In genomic region chr1:170324312-170324711, GRCm38 (mm10) we compare ENCODE assay signal across 20 mouse cellular contexts. TPM values are rescaled to one million over a fixed set of nuclear protein-coding genes. Genes with fewer than 3 reads are reported as not detected.
DNase-seq lines count a peak whose midpoint lies in the region; ATAC-seq and TF ChIP-seq lines count a peak whose summit lies in the region.
"Had no signal": no experiment of that assay in that cellular context is flagged by ENCODE, and none has a peak within 500 bp of the region (broad histone marks: within the 10 kb centered on the region; RNA-seq: fewer than 3 reads in every experiment).

No protein-coding gene starts in this region.

- H3K27ac ChIP-seq in liver, postnatal 0 days (ENCODE audit: low read depth), result peak overlapping the region; percentile 81
- no peak overlapping the region for H3K27ac ChIP-seq in liver, embryonic 11.5 days (ENCODE audit: low read depth, low read length)
- H3K27ac ChIP-seq in intestine, postnatal 0 days (ENCODE audit: low read depth, low read length), result no peak overlapping the region
- H3K27ac ChIP-seq: embryonic facial prominence, embryonic 13.5 days; forebrain, embryonic 12.5 days; hindbrain, embryonic 10.5 days had no signal

- no peak for TF ChIP-seq CTCF in liver, postnatal 0 days (IDR thresholded peaks at IDR 0.05; ENCODE audit: low read depth)
- no peak for TF ChIP-seq CTCF in intestine, postnatal 0 days (IDR thresholded peaks at IDR 0.05; ENCODE audit: low read depth)

- no peaks in the 10 kb centered on the region for H3K27me3 ChIP-seq in liver, postnatal 0 days (ENCODE audit: insufficient read depth, low read length)
- H3K27me3 ChIP-seq in liver, embryonic 11.5 days (replicated peaks; ENCODE audit: control insufficient read depth, insufficient read depth, low read length), result no peaks in the 10 kb centered on the region
- H3K27me3 ChIP-seq in intestine, postnatal 0 days (replicated peaks; ENCODE audit: control insufficient read depth, insufficient read depth, low read length), result no peaks in the 10 kb centered on the region
- H3K27me3 ChIP-seq: embryonic facial prominence, embryonic 13.5 days; forebrain, embryonic 12.5 days; heart, embryonic 12.5 days had no signal

- no peak for TF ChIP-seq EP300 in liver, postnatal 0 days (IDR thresholded peaks at IDR 0.05; ENCODE audit: low read depth)

- WGBS in liver, postnatal 0 days (ENCODE audit: insufficient replicate concordance), result 82% methylated on average over 1 of the region's 1 CpGs
- 81% methylated on average over 1 of the region's 1 CpGs for WGBS in liver, embryonic 11.5 days
- 71% methylated on average over 1 of the region's 1 CpGs for WGBS in intestine, postnatal 0 days

- ATAC-seq in liver, postnatal 0 days, result no peak
- no peak for ATAC-seq in liver, embryonic 11.5 days (replicated peaks; ENCODE audit: low FRiP score)
- ATAC-seq in intestine, postnatal 0 days, result 0 out of 2 replicates have a peak, but pooled peaks have one; percentile 16
- ATAC-seq: activated CD4-positive, CD25-positive, alpha-beta regulatory T cell, adult 4 months; forebrain, embryonic 16.5 days had no signal

- DNase-seq in liver, postnatal 0 days, result no peak
- no peak for DNase-seq in liver, embryonic 11.5 days (ENCODE audit: low spot score)
- peak; percentile 24 for DNase-seq in lung, postnatal 36 days
- no peak for DNase-seq in lung, postnatal 14 days
- DNase-seq in kidney, postnatal 36 days, result no peak
- DNase-seq in cerebellum, postnatal 10 days, result no peak
- DNase-seq: adrenal gland, postnatal 14 days; cerebellum, adult 11-12 months; cerebellum, adult 9-10 months; cerebellum, postnatal 36 days; gastrocnemius, postnatal 14 days had no signal

- peaks cover 8% of the 10 kb centered on the region; the same call in 1 of the 2 replicates for H3K36me3 ChIP-seq in liver, postnatal 0 days (replicated peaks; ENCODE audit: insufficient read depth, low read length)
- H3K36me3 ChIP-seq in liver, embryonic 11.5 days (ENCODE audit: control insufficient read depth, insufficient read depth, low read length), result no peaks in the 10 kb centered on the region
- no peaks in the 10 kb centered on the region for H3K36me3 ChIP-seq in intestine, postnatal 0 days (ENCODE audit: control insufficient read depth, insufficient read depth)
- H3K36me3 ChIP-seq: embryonic facial prominence, embryonic 13.5 days; hindbrain, embryonic 10.5 days had no signal

- H3K4me1 ChIP-seq in liver, postnatal 0 days (ENCODE audit: insufficient read depth), result peaks cover 8% of the 10 kb centered on the region
- no peaks in the 10 kb centered on the region for H3K4me1 ChIP-seq in liver, embryonic 11.5 days (replicated peaks; ENCODE audit: control insufficient read depth, insufficient read depth, low read length)
- H3K4me1 ChIP-seq in intestine, postnatal 0 days (replicated peaks; ENCODE audit: control insufficient read depth, insufficient read depth, low read length), result no peaks in the 10 kb centered on the region
- H3K4me1 ChIP-seq: forebrain, embryonic 12.5 days; heart, embryonic 12.5 days; hindbrain, embryonic 10.5 days had no signal

- H3K4me3 ChIP-seq in liver, postnatal 0 days (ENCODE audit: low read depth, low read length), result no peak overlapping the region
- H3K4me3 ChIP-seq in liver, embryonic 11.5 days (ENCODE audit: low read depth, low read length), result no peak overlapping the region
- H3K4me3 ChIP-seq in intestine, postnatal 0 days (ENCODE audit: low read depth, low read length), result no peak overlapping the region
- H3K4me3 ChIP-seq: embryonic facial prominence, embryonic 13.5 days; forebrain, embryonic 12.5 days; heart, embryonic 12.5 days; hindbrain, embryonic 10.5 days had no signal

- H3K9ac ChIP-seq in liver, postnatal 0 days (replicated peaks), result no peak overlapping the region
- no peak overlapping the region for H3K9ac ChIP-seq in liver, embryonic 11.5 days (ENCODE audit: low read depth, low read length)
- no peak overlapping the region for H3K9ac ChIP-seq in intestine, postnatal 0 days (ENCODE audit: low read depth, low read length)
- H3K9ac ChIP-seq: embryonic facial prominence, embryonic 13.5 days; forebrain, embryonic 12.5 days; heart, embryonic 12.5 days had no signal

- H3K4me2 ChIP-seq in liver, postnatal 0 days (ENCODE audit: low read depth, low read length), result no peak overlapping the region
- no peak overlapping the region for H3K4me2 ChIP-seq in liver, embryonic 11.5 days
- no peak overlapping the region for H3K4me2 ChIP-seq in intestine, postnatal 0 days (replicated peaks; ENCODE audit: low read depth)
- H3K4me2 ChIP-seq: embryonic facial prominence, embryonic 13.5 days; forebrain, embryonic 12.5 days; heart, embryonic 12.5 days had no signal

- no peaks in the 10 kb centered on the region for H3K9me3 ChIP-seq in liver, postnatal 0 days (ENCODE audit: low read length)
- H3K9me3 ChIP-seq in liver, embryonic 11.5 days (ENCODE audit: control insufficient read depth, low read length), result no peaks in the 10 kb centered on the region
- H3K9me3 ChIP-seq in intestine, postnatal 0 days (ENCODE audit: control insufficient read depth), result no peaks in the 10 kb centered on the region
- H3K9me3 ChIP-seq: embryonic facial prominence, embryonic 13.5 days; forebrain, embryonic 12.5 days; heart, embryonic 12.5 days; hindbrain, embryonic 10.5 days had no signal

RNA-seq across cellular contexts. Expression of gene Spata46, which starts 15.7 kb away (rescaled TPM):
- 0.24 and 0.48 TPM in 2 replicates for polyA plus RNA-seq in liver, postnatal 0 days (2015; fragmentation: Nextera tagmentation; extraction: Ambion mirVana)
- polyA plus RNA-seq in liver, embryonic 11.5 days (2014; fragmentation: Nextera tagmentation; extraction: Ambion mirVana), result 0.84 and 1.1 TPM in 2 replicates
- polyA plus RNA-seq in intestine, postnatal 0 days (2015; fragmentation: Nextera tagmentation; extraction: Ambion mirVana), result 0.21 TPM in 1 of 2 replicates, not detected in the other
- polyA plus RNA-seq: activated CD4-positive, CD25-positive, alpha-beta regulatory T cell, adult 4 months; C2C12; frontal cortex, adult 2 months had no signal

RNA-seq across cellular contexts. Expression of gene Gm7694, which starts 18.2 kb away (rescaled TPM):
- polyA plus RNA-seq in liver, postnatal 0 days (2015; fragmentation: Nextera tagmentation; extraction: Ambion mirVana), result 2.0 and 2.7 TPM in 2 replicates
- 2.7 and 3.2 TPM in 2 replicates for polyA plus RNA-seq in liver, embryonic 11.5 days (2014; fragmentation: Nextera tagmentation; extraction: Ambion mirVana)
- polyA plus RNA-seq in intestine, postnatal 0 days (2015; fragmentation: Nextera tagmentation; extraction: Ambion mirVana), result 0.95 and 1.3 TPM in 2 replicates
- polyA plus RNA-seq: activated CD4-positive, CD25-positive, alpha-beta regulatory T cell, adult 4 months had no signal

RNA-seq across cellular contexts. Expression of gene Sh2d1b1, which starts 47.2 kb away (rescaled TPM):
- polyA plus RNA-seq in liver, postnatal 0 days (2015; fragmentation: Nextera tagmentation; extraction: Ambion mirVana), result 0.31 and 0.46 TPM in 2 replicates
- polyA plus RNA-seq in liver, embryonic 11.5 days (2014; fragmentation: Nextera tagmentation; extraction: Ambion mirVana), result 0.12 TPM in 1 of 2 replicates, not detected in the other
- polyA plus RNA-seq in intestine, postnatal 0 days (2015; fragmentation: Nextera tagmentation; extraction: Ambion mirVana), result 0.21 and 0.27 TPM in 2 replicates
- polyA plus RNA-seq: embryonic facial prominence, embryonic 13.5 days; forebrain, embryonic 16.5 days; hindbrain, embryonic 10.5 days had no signal
